Mouse (Mus musculus): ENCODE data around the gene Agap1. TPM values are rescaled to one million over a fixed set of nuclear protein-coding genes. Genes with fewer than 3 reads are reported as not detected.

Agap1 gene
- total and polyA plus RNA-seq, 3 experiments = 0.01 TPM; not detected in 2

GRCm38 (mm10) chr1:89849151-89849860 lies 394.7 kb downstream of the Agap1 start:
- Histone ChIP-seq H3K9me3 (replicated peaks; ENCODE audit: insufficient read depth, low read length) (no peaks in the 10 kb centered on the region), H3K4me1 (ENCODE audit: control insufficient read depth in 1 of 2, insufficient read depth in 2 of 2, low read length in 2 of 2) (no peaks in the 10 kb centered on the region), H3K79me2 (ENCODE audit: control insufficient read depth, insufficient read depth, low read length, poor library complexity) (no peaks in the 10 kb centered on the region), H3K27me3 (ENCODE audit: control insufficient read depth in 1 of 2, insufficient read depth in 2 of 2, low read length in 2 of 2) (no peaks in the 10 kb centered on the region), H3K4me3 (ENCODE audit: control insufficient read depth in 1 of 2, insufficient read depth in 1 of 2, low read depth in 2 of 2, low read length in 2 of 2) (no peak overlapping the region), H3K27ac (ENCODE audit: control insufficient read depth, low read depth, low read length) (no peak overlapping the region), H3K36me3 (ENCODE audit: control insufficient read depth in 1 of 2, insufficient read depth in 2 of 2, low read length in 2 of 2) (no peaks in the 10 kb centered on the region), H3K9ac (ENCODE audit: control insufficient read depth, low read depth, low read length, poor library complexity, severe bottlenecking) (no peak overlapping the region)
- TF ChIP-seq NELFE (IDR thresholded peaks at IDR 0.05; ENCODE audit: low read depth, low read length) = no peak
- no peak for TF ChIP-seq ZC3H11A (IDR thresholded peaks at IDR 0.05; ENCODE audit: low read depth, low read length)
- no peak for TF ChIP-seq TAL1 (IDR thresholded peaks at IDR 0.05; ENCODE audit: low read length)
- TF ChIP-seq POLR2A (IDR thresholded peaks at IDR 0.05; ENCODE audit: control insufficient read depth in 1 of 2, insufficient read depth in 1 of 2, low read depth in 1 of 2, low read length in 2 of 2, poor library complexity in 1 of 2) = no peak
- TF ChIP-seq E2F4 (IDR thresholded peaks at IDR 0.05; ENCODE audit: borderline replicate concordance, low read depth, low read length) = no peak
- no peak for TF ChIP-seq CHD2 (IDR thresholded peaks at IDR 0.05; ENCODE audit: low read length)
- TF ChIP-seq TCF12 (IDR thresholded peaks at IDR 0.05; ENCODE audit: low read depth, low read length) = no peak
- TF ChIP-seq UBTF (IDR thresholded peaks at IDR 0.05; ENCODE audit: borderline replicate concordance, insufficient read depth, low read depth, low read length) = no peak
- no peak for TF ChIP-seq MEF2A (IDR thresholded peaks at IDR 0.05; ENCODE audit: extremely low read depth, insufficient replicate concordance, low read depth, low read length, poor library complexity, severe bottlenecking)
- TF ChIP-seq MXI1 (IDR thresholded peaks at IDR 0.05; ENCODE audit: low read depth, low read length) = no peak
- TF ChIP-seq TBP (IDR thresholded peaks at IDR 0.05; ENCODE audit: low read depth, low read length) = no peak
- TF ChIP-seq HCFC1 (IDR thresholded peaks at IDR 0.05; ENCODE audit: low read depth, low read length) = no peak
- TF ChIP-seq EP300 (IDR thresholded peaks at IDR 0.05; ENCODE audit: low read depth in 1 of 2, low read length in 2 of 2) = no peak
- no peak for TF ChIP-seq USF1 (IDR thresholded peaks at IDR 0.05; ENCODE audit: low read depth, low read length)
- TF ChIP-seq ZKSCAN1 (IDR thresholded peaks at IDR 0.05; ENCODE audit: low read depth, low read length) = no peak
- DNase-seq (ENCODE audit: low read depth, low spot score) = no peak

- TF ChIP-seq MAZ (IDR thresholded peaks at IDR 0.05; ENCODE audit: low read depth, low read length) = no peak
- TF ChIP-seq POLR2A (IDR thresholded peaks at IDR 0.05; ENCODE audit: control insufficient read depth in 1 of 2, insufficient read depth in 1 of 2, low read depth in 1 of 2, low read length in 2 of 2, poor library complexity in 1 of 2) = no peak
- no peak for TF ChIP-seq TBP (IDR thresholded peaks at IDR 0.05; ENCODE audit: low read depth, low read length)
- no peak for TF ChIP-seq BHLHE40 (IDR thresholded peaks at IDR 0.05; ENCODE audit: borderline replicate concordance, low read depth, low read length)
- no peak for TF ChIP-seq CHD1 (IDR thresholded peaks at IDR 0.05; ENCODE audit: low read depth, low read length)
- no peak for TF ChIP-seq USF1 (IDR thresholded peaks at IDR 0.05; ENCODE audit: low read depth, low read length)
- no peak for TF ChIP-seq TCF12 (IDR thresholded peaks at IDR 0.05; ENCODE audit: low read depth, low read length)
- TF ChIP-seq POLR2AphosphoS2 (IDR thresholded peaks at IDR 0.05; ENCODE audit: low read length) = no peak
- no peak for TF ChIP-seq TAL1 (IDR thresholded peaks at IDR 0.05; ENCODE audit: low read length)
- no peak for TF ChIP-seq SIN3A (IDR thresholded peaks at IDR 0.05; ENCODE audit: low read length)
- no peak for TF ChIP-seq MYC (IDR thresholded peaks at IDR 0.05; ENCODE audit: low read depth, low read length)
- TF ChIP-seq MXI1 (IDR thresholded peaks at IDR 0.05; ENCODE audit: low read depth, low read length) = no peak
- TF ChIP-seq ELF1 (IDR thresholded peaks at IDR 0.05; ENCODE audit: low read depth, low read length) = no peak
- no peak for TF ChIP-seq HCFC1 (IDR thresholded peaks at IDR 0.05; ENCODE audit: low read depth, low read length)
- no peak for TF ChIP-seq EP300 (IDR thresholded peaks at IDR 0.05; ENCODE audit: low read depth in 1 of 2, low read length in 2 of 2)
- Histone ChIP-seq H3K4me1 (ENCODE audit: control insufficient read depth in 1 of 2, insufficient read depth in 2 of 2, low read length in 2 of 2) (no peaks in the 10 kb centered on the region), H3K9ac (ENCODE audit: control insufficient read depth, low read depth, low read length, poor library complexity, severe bottlenecking) (no peak overlapping the region), H3K9me3 (replicated peaks; ENCODE audit: insufficient read depth, low read length) (no peaks in the 10 kb centered on the region), H3K27ac (ENCODE audit: control insufficient read depth, low read depth, low read length) (no peak overlapping the region), H3K27me3 (ENCODE audit: control insufficient read depth in 1 of 2, insufficient read depth in 2 of 2, low read length in 2 of 2) (no peaks in the 10 kb centered on the region), H3K36me3 (ENCODE audit: control insufficient read depth in 1 of 2, insufficient read depth in 2 of 2, low read length in 2 of 2) (no peaks in the 10 kb centered on the region), H3K4me3 (ENCODE audit: control insufficient read depth in 1 of 2, insufficient read depth in 1 of 2, low read depth in 2 of 2, low read length in 2 of 2) (no peak overlapping the region), H3K79me2 (ENCODE audit: control insufficient read depth, insufficient read depth, low read length, poor library complexity) (no peaks in the 10 kb centered on the region)
- DNase-seq (ENCODE audit: low read depth, low spot score) = no peak
These were observed 395.2 kb downstream of the Agap1 start for GRCm38 (mm10) chr1:89849861-89850230.

Measured in MEL (cell line).